Mouse (Mus musculus): Measurements from ENCODE around the gene Olfr1383. TPM values are rescaled to one million over a fixed set of nuclear protein-coding genes. Genes with fewer than 3 reads are reported as not detected.
A peak's percentile ranks its signal among the peaks of the same experiment; 100 is the strongest.
"Not testable (repeated sequence)": the region's sequence is repeated elsewhere in the genome, so short reads cannot be mapped to it uniquely, and the experiment has no call there.

Olfr1383 gene
- total RNA-seq (2021): not detected

DNA sequence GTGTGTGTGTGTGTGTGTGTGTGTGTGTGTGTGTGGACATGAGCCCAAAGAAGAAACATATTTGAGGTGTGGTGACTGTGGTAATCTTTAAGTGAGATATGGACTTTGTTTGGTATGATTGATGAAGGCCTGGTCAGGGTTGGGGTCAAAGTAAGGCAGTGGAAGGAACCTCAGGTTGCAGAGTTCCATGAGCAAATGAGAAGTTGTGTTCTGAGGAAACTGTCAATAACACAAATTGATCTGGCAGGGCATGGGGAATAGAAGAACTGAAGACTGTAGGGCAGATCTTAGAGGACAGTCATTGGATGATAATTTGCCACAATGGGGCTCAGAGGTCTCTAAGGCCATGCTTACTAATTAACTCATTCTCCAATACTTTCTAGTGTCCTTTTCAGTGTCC lies at the start of gene Olfr1383:
Gene Olfr1383, plus strand, starts transcription at position 301 of the 400 bp plus-strand sequence.
- intact Hi-C loops (cut with DNase I): no loop called here
- no peak for DNase-seq (ENCODE audit: low spot score in 2 of 2)

DNA sequence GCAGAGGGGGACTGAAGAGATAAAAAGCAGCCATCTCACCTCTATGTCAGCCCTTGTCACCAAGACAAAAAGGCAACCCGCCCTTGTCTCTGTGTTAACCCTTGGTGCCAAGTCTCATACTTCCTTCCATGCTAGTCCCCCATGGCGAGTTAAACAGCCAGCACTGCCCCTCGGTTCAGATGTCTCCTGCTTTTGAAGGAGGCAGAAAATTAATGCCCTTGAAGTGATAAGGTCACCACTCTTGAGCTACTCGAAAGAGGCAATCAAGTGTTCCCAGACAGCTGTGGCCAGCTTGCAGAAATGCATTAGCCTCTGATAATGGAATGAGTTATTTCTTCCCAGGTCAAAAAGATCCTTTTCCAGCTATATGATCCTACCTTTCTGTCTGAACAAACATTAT lies 33.5 kb upstream of the Olfr1383 start:
- no peak for DNase-seq (ENCODE audit: low spot score in 2 of 2)
- intact Hi-C loops (cut with DNase I): no loop called here

- DNase-seq (ENCODE audit: low spot score in 2 of 2); intact Hi-C loops (cut with DNase I): not testable (repeated sequence)
Measured at GRCm38 (mm10) chr11:49488770-49489169, 30.7 kb upstream of the Olfr1383 start, which contains the start of gene Olfr1385. Olfr1385 (plus strand) TSS chr11:49489070.

GRCm38 (mm10) chr11:49518086-49518485 lies 1.4 kb upstream of the Olfr1383 start:
- no peak for DNase-seq (ENCODE audit: low spot score in 2 of 2)
- intact Hi-C loops (cut with DNase I): no loop called here

DNA sequence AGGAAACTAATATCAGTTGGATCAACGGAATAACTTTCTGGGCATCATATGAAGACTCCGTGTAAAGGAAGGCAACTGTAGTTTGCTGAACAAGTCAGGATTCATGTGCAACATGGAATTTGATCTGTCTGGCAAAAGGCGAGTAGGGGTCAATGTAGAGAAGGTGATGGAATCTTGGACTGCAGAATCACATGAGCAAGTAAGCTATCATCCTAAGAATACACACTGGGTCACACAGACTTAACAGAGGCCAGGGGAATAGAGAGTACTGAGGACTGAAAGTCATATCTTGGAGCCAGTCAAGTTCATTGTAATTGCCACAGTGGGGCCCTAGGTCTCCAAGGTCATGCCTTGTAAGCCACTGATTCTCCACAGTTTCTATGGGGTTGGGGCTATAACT lies 8.5 kb downstream of the Olfr1383 start, which contains the start of gene Olfr1382:
Gene Olfr1382, plus strand, starts transcription at position 301 of the 400 bp plus-strand sequence.
- no peak for DNase-seq (ENCODE audit: low spot score in 2 of 2)
- intact Hi-C loops (cut with DNase I): no loop called here

GRCm38 (mm10) chr11:49532761-49533160 lies 13.3 kb downstream of the Olfr1383 start:
- DNase-seq (ENCODE audit: low spot score in 2 of 2): no peak
- intact Hi-C loops (cut with DNase I): loop anchor here (10.0 kb wide), 1 partner anchor 338 kb away; no protein-coding TSS in a partner anchor

- intact Hi-C loops (cut with DNase I): loop anchor here (10.0 kb wide), 1 partner anchor 342 kb away; no protein-coding TSS in a partner anchor
- peak; percentile 24 to 37 for DNase-seq (ENCODE audit: low spot score in 2 of 2)
Measured at GRCm38 (mm10) chr11:49536631-49537030, 17.2 kb downstream of the Olfr1383 start.

- intact Hi-C loops (cut with DNase I): loop anchor here (10.0 kb wide), 1 partner anchor 268 kb away; the partner anchor contains the start of gene Olfr1393
- not testable (repeated sequence) for DNase-seq (ENCODE audit: low spot score in 2 of 2)
Measured at GRCm38 (mm10) chr11:49543149-49543548, 23.7 kb downstream of the Olfr1383 start, which contains the start of gene Olfr1381. Olfr1381 (plus strand) TSS chr11:49543449.

- intact Hi-C loops (cut with DNase I): loop anchor here (5.0 kb wide), 1 partner anchor 667 kb away; no protein-coding TSS in a partner anchor
- not testable (repeated sequence) for DNase-seq (ENCODE audit: low spot score in 2 of 2)
Measured at GRCm38 (mm10) chr11:49554033-49554432, 34.6 kb downstream of the Olfr1383 start.

DNA sequence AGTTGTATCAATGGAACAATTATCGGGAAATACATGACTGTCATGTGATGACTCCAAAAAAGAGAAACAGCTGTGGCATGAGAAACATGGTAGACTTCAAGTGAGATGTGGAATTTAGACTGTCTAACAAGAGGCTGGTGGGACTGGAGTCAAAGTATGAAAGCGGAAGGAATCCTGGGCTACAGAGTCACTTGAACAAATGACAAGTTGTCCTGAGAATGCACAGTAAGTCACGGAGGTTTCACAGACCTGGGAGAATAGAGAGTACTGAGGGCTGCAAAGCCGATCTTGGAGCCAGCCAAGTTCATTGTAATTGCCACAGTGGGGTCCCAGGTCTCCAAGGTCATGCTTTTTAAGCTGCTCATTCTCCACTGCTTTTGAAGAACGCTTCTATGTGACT lies 37.1 kb downstream of the Olfr1383 start, which contains the start of gene Olfr1380:
Gene Olfr1380, plus strand, starts transcription at position 301 of the 400 bp plus-strand sequence.
- DNase-seq (ENCODE audit: low spot score in 2 of 2); intact Hi-C loops (cut with DNase I): not testable (repeated sequence)

DNA sequence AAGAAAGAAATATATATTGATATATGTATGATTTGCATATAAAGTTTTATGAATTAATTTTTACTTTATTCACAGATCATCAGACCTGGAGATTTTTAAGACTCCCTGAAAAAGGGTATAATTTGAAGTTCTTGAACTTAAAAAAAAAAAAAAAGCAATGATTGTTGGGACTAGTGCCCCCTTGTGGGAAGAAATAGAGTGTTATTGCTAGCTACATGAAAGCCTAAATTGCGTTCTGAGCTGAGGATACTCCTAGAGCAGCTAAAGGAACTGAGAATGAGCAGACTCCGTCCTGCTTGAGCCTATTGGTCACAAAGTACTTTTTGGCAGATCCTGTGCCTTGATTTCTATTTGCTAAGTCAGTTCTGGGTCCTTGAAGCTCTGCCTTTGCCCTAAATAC lies 55.6 kb downstream of the Olfr1383 start:
- intact Hi-C loops (cut with DNase I); DNase-seq (ENCODE audit: low spot score in 2 of 2): not testable (repeated sequence)

Other genes with a start within 250 kb of the Olfr1383 start
- gene Olfr1393, start 241.3 kb upstream of the Olfr1383 start, total RNA-seq (2021): under 1 TPM; 0.25 to 0.29 TPM
- not detected for gene Olfr1392, start 234.4 kb upstream of the Olfr1383 start, total RNA-seq (2021)
- gene Olfr10, start 214.9 kb upstream of the Olfr1383 start, total RNA-seq (2021): not detected
- gene Olfr1391, start 196.9 kb upstream of the Olfr1383 start, total RNA-seq (2021): not detected
- not detected for gene Olfr1390, start 184.5 kb upstream of the Olfr1383 start, total RNA-seq (2021)
- gene Olfr1389, start 96.6 kb upstream of the Olfr1383 start, total RNA-seq (2021): not detected
- gene Olfr1388, start 83.0 kb upstream of the Olfr1383 start, total RNA-seq (2021): under 1 TPM; 0.17 to 0.48 TPM
- gene Olfr1387, start 64.3 kb upstream of the Olfr1383 start, total RNA-seq (2021): not detected
- not detected for gene Olfr1386, start 54.6 kb upstream of the Olfr1383 start, total RNA-seq (2021)
- under 1 TPM in 1 of 2 experiments, not detected in 1; 0.11 TPM for gene Olfr1385, start 30.6 kb upstream of the Olfr1383 start, total RNA-seq (2021)
- gene Olfr1384, start 12.9 kb upstream of the Olfr1383 start, total RNA-seq (2021): not detected
- not detected for gene Olfr1382, start 8.6 kb downstream of the Olfr1383 start, total RNA-seq (2021)
- gene Olfr1381, start 23.8 kb downstream of the Olfr1383 start, total RNA-seq (2021): not detected
- not detected for gene Olfr1380, start 37.2 kb downstream of the Olfr1383 start, total RNA-seq (2021)
- 1 to 10 TPM; 2.2 to 2.5 TPM for gene Flt4, start 89.6 kb downstream of the Olfr1383 start, total RNA-seq (2021)
- under 1 TPM in 1 of 2 experiments, not detected in 1; 0.99 TPM for gene Scgb3a1, start 144.0 kb downstream of the Olfr1383 start, total RNA-seq (2021)
- 10 to 100 TPM; 44.3 to 55.0 TPM for gene Cnot6, start 193.1 kb downstream of the Olfr1383 start, total RNA-seq (2021)